Mouse (Mus musculus) lung, adult 18-20 months (tissue): ENCODE results near the gene Vmn2r107.

Experiments
- DNase-seq, 2 experiments: peaks; one replicate each; pipeline ENCODE4 v3.0.0; 2022; ENCODE audit warnings: mixed read lengths in 2 of 2

Gene Vmn2r107

DNA sequence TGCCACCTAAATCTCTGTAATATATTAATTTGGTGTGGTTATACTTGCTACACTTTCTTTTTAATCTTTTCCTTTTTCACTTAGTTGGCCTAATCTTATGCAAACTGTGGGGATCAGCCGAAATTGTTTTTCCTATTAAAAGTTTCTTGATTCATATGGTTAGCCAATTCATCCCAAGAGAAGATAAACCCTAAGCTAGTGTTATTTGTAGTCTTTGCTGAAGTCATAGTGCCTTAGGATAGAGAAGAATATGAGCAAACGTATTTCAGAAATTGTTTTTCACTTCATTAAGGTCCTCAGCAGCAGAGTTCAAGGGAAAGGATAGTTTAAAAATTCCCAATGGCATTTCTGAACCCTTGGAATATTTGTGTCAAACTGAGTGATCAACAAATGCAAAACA is at the start of gene Vmn2r107:
Gene Vmn2r107 (plus strand): TSS at position 301 of the 400 bp plus-strand sequence.
- DNase-seq = no peak

DNA sequence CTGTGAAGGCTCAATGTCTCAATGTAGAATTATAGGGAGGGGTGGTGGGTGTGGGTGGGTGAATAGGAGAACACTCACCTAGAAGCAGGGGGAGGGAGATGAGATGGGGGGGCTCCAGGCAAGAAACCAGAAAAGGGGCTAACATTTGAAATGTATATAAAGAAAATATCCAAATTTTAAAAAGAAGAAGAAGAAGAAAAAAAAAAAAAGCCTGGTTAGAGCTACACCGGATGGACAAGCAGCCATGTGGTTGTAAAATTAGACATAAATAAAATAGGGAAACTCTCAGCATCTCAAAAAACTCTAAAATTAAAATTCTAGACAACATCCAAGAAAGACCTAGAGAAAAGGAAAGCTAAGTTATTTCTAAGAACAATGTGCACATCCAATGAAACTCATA is 39.3 kb upstream of the Vmn2r107 start:
- DNase-seq = no peak

GRCm38 (mm10) chr17:20399105-20399504 is 54.1 kb downstream of the Vmn2r107 start:
- DNase-seq = no peak

DNA sequence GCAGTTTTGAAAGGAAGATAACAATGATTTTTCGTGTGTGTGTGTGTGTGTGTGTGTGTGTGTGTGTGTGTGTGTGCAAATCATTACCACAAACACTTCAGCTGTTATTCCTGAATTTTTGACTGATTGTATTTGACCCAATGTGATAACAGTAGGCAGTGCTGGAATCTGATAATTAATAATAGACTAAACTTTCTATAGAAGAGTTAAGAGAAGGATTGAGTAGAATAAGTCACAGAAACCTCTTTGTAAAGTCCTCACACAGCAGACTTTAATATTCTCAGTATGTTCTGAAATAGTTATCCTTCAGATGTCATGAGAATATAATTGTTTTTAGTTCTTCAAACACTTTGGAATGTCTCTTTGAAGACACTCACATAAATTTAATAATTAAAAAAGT is 68.8 kb downstream of the Vmn2r107 start, which contains the start of gene Vmn1r224:
Gene Vmn1r224 (plus strand): TSS at position 301 of the 400 bp plus-strand sequence.
- DNase-seq = no peak
